ENCODE assay signal across 22 mouse cellular contexts in the genomic region with DNA sequence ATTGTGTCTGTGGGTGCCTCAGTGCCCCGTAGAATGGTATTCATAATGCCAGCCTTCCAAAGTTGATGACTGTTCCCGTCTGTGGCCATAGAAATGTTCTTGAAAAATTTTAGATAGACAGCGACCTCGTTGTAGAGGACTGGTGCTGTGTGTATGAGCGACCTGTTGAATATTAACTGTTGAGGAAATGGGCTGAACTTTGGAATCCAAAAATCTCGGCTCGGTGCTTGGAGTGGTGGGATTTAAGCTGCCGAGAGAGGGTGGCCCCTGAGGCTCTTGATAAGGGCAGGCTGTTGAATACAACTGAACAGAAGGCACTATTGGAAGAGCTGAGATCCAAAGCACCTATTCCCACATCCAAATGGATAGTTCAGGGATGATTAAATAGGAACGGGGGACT. TPM values are rescaled to one million over a fixed set of nuclear protein-coding genes. Genes with fewer than 3 reads are reported as not detected.
DNase-seq lines count a peak whose midpoint lies in the region; ATAC-seq and TF ChIP-seq lines count a peak whose summit lies in the region.
"Had no signal": no experiment of that assay in that cellular context is flagged by ENCODE, and none has a peak within 500 bp of the region (broad histone marks: within the 10 kb centered on the region; RNA-seq: fewer than 3 reads in every experiment).

No protein-coding gene starts in this region.

- peaks cover 21% of the 10 kb centered on the region; the same call in 1 of the 2 replicates for H3K79me2 ChIP-seq in liver, adult 2 months (ENCODE audit: control insufficient read depth, insufficient read depth, low read length)

- H3K36me3 ChIP-seq in kidney, adult 2 months (ENCODE audit: control insufficient read depth, insufficient read depth, low read length) = no peaks in the 10 kb centered on the region
- H3K36me3 ChIP-seq in liver, adult 2 months (ENCODE audit: control insufficient read depth, insufficient read depth, low read length) = no peaks in the 10 kb centered on the region
- H3K36me3 ChIP-seq in intestine, embryonic 16.5 days (ENCODE audit: control insufficient read depth, insufficient read depth, low read length) = no peaks in the 10 kb centered on the region
- H3K36me3 ChIP-seq in liver, embryonic 15.5 days (replicated peaks) = peaks cover 9% of the 10 kb centered on the region
- H3K36me3 ChIP-seq: heart, embryonic 12.5 days had no signal

- H3K4me2 ChIP-seq in intestine, embryonic 16.5 days (ENCODE audit: low read depth, low read length) = peak overlapping the region; percentile 30
- peak overlapping the region; percentile 19 for H3K4me2 ChIP-seq in liver, embryonic 15.5 days
- H3K4me2 ChIP-seq: heart, embryonic 12.5 days had no signal

- DNase-seq in kidney, adult 2 months = peak; percentile 54
- no peak for DNase-seq in kidney, postnatal 10 days
- DNase-seq in liver, adult 2 months (ENCODE audit: extremely low read depth, low read depth, low spot score) = peak; percentile 69
- DNase-seq in liver = no peak
- DNase-seq: adrenal gland, postnatal 25 days; cerebellum, adult 9-10 months; gastrocnemius, postnatal 10 days; heart, postnatal 14 days; lung, postnatal 4 days; right cerebral cortex, adult 18-20 months; thymus, adult 18-20 months; thymus, postnatal 4 days had no signal

- TF ChIP-seq CTCF in kidney, adult 2 months (conservative IDR thresholded peaks at IDR 0.05; ENCODE audit: insufficient read depth, insufficient read length, low read depth, low read length) = no peak
- no peak for TF ChIP-seq CTCF in liver, adult 2 months (IDR thresholded peaks at IDR 0.05; ENCODE audit: low read depth, low read length)

- H3K4me3 ChIP-seq in kidney, adult 2 months (ENCODE audit: insufficient read depth, low read depth, low read length) = no peak overlapping the region
- peak overlapping the region; percentile 29; the same call in 1 of the 2 replicates for H3K4me3 ChIP-seq in liver, adult 2 months (ENCODE audit: insufficient read depth, low read depth, low read length)
- no peak overlapping the region for H3K4me3 ChIP-seq in intestine, embryonic 16.5 days (ENCODE audit: low read length)
- H3K4me3 ChIP-seq in liver, embryonic 15.5 days (replicated peaks) = no peak overlapping the region
- H3K4me3 ChIP-seq: heart, embryonic 12.5 days; left cerebral cortex, adult 2 months had no signal

- no peaks in the 10 kb centered on the region for H3K27me3 ChIP-seq in kidney, adult 2 months (replicated peaks; ENCODE audit: control insufficient read depth, insufficient read depth, low read length)
- H3K27me3 ChIP-seq in liver, adult 2 months (ENCODE audit: control insufficient read depth, insufficient read depth, low read length) = no peaks in the 10 kb centered on the region
- H3K27me3 ChIP-seq in intestine, embryonic 16.5 days (replicated peaks; ENCODE audit: control insufficient read depth, insufficient read depth, low read length) = no peaks in the 10 kb centered on the region
- H3K27me3 ChIP-seq in liver, embryonic 15.5 days = no peaks in the 10 kb centered on the region
- H3K27me3 ChIP-seq: heart, embryonic 12.5 days had no signal

- WGBS in kidney, adult 2 months = 36% methylated on average over 9 of the region's 9 CpGs
- whole genome bisulfite sequencing in liver, adult 2 months = 21% methylated on average over 9 of the region's 9 CpGs
- WGBS in intestine, embryonic 16.5 days = 59% methylated on average over 9 of the region's 9 CpGs
- WGBS in liver, embryonic 15.5 days (ENCODE audit: insufficient replicate concordance) = 68% methylated on average over 9 of the region's 9 CpGs

- peak overlapping the region; percentile 29; the same call in 1 of the 2 replicates for H3K9ac ChIP-seq in liver, adult 2 months (ENCODE audit: low read depth, low read length)
- no peak overlapping the region for H3K9ac ChIP-seq in intestine, embryonic 16.5 days (ENCODE audit: low read depth, low read length)
- no peak overlapping the region for H3K9ac ChIP-seq in liver, embryonic 15.5 days
- H3K9ac ChIP-seq: heart, embryonic 12.5 days had no signal

- H3K9me3 ChIP-seq in intestine, embryonic 16.5 days (ENCODE audit: control insufficient read depth, low read length) = no peaks in the 10 kb centered on the region
- no peaks in the 10 kb centered on the region for H3K9me3 ChIP-seq in liver, embryonic 15.5 days (replicated peaks)
- H3K9me3 ChIP-seq: heart, embryonic 12.5 days had no signal

- no peak for TF ChIP-seq POLR2A in kidney, adult 2 months (IDR thresholded peaks at IDR 0.05; ENCODE audit: low read depth, low read length)
- no peak for TF ChIP-seq POLR2A in liver, adult 2 months (IDR thresholded peaks at IDR 0.05; ENCODE audit: extremely low read depth, insufficient read depth, low read length)

- ATAC-seq in intestine, embryonic 16.5 days = peak; percentile 68
- peak; percentile 26; the same call in 1 of the 2 replicates for ATAC-seq in liver, embryonic 15.5 days (ENCODE audit: insufficient read depth)
- ATAC-seq in megakaryocyte-erythroid progenitor cell, adult 5-6 weeks (replicated peaks; ENCODE audit: low FRiP score, low TSS enrichment, poor library complexity, severe bottlenecking) = no peak
- no peak for ATAC-seq in erythroblast, adult 5-6 weeks (replicated peaks; ENCODE audit: low FRiP score, poor library complexity, severe bottlenecking)
- ATAC-seq: CD4-positive, CD25-positive, alpha-beta regulatory T cell, adult 4 months; forebrain, embryonic 14.5 days; hindbrain, postnatal 0 days; midbrain, embryonic 16.5 days had no signal

- H3K27ac ChIP-seq in kidney, adult 2 months (ENCODE audit: insufficient read depth, low read depth, low read length) = no peak overlapping the region
- H3K27ac ChIP-seq in liver, adult 2 months (replicated peaks; ENCODE audit: insufficient read depth, low read depth, low read length) = peak overlapping the region; percentile 37; the same call in 1 of the 2 replicates
- H3K27ac ChIP-seq in intestine, embryonic 16.5 days (ENCODE audit: low read length) = peak overlapping the region; percentile 33; the same call in 1 of the 2 replicates
- peak overlapping the region; percentile 60; the same call in 1 of the 2 replicates for H3K27ac ChIP-seq in liver, embryonic 15.5 days (replicated peaks)
- H3K27ac ChIP-seq: hindbrain, postnatal 0 days; left cerebral cortex, adult 2 months had no signal

- 0 out of 2 replicates have a peak, but pooled peaks cover 7% of the 10 kb centered on the region for H3K4me1 ChIP-seq in kidney, adult 2 months (ENCODE audit: control insufficient read depth, insufficient read depth, low read length)
- H3K4me1 ChIP-seq in liver, adult 2 months (ENCODE audit: control insufficient read depth, insufficient read depth, low read length) = peaks cover 10% of the 10 kb centered on the region
- H3K4me1 ChIP-seq in intestine, embryonic 16.5 days (ENCODE audit: control insufficient read depth, insufficient read depth, low read length) = peaks cover 23% of the 10 kb centered on the region
- H3K4me1 ChIP-seq in liver, embryonic 15.5 days (replicated peaks) = peaks cover 61% of the 10 kb centered on the region

RNA-seq across cellular contexts. Expression of a gene that starts 11.0 kb away (rescaled TPM):
- 5.3 and 6.5 TPM in 2 replicates for polyA plus RNA-seq in kidney, adult 2 months (2012; rRNA removed)
- 6.3 and 7.8 TPM in 2 replicates for total RNA-seq in liver, adult 2 months (2014; rRNA removed)
- polyA plus RNA-seq in liver, adult 2 months (2012; rRNA removed) = 1.8 and 1.9 TPM in 2 replicates
- 23.1 and 24.9 TPM in 2 replicates for polyA plus RNA-seq in intestine, embryonic 16.5 days (2015; fragmentation: Nextera tagmentation; extraction: Ambion mirVana)
- 11.4 and 12.2 TPM in 2 replicates for polyA plus RNA-seq in liver, embryonic 15.5 days (2015; fragmentation: Nextera tagmentation; extraction: Ambion mirVana)
- total RNA-seq in megakaryocyte-erythroid progenitor cell, adult 5-6 weeks (2014; fragmentation: Nextera tagmentation) = 55.5 and 56.0 TPM in 2 replicates
- 59.3 and 69.1 TPM in 2 replicates for total RNA-seq in megakaryocyte-erythroid progenitor cell, adult 5-6 weeks (2017)
- total RNA-seq in erythroblast, adult 5-6 weeks (2015; ENCODE audit: low replicate concordance) = 13.6 and 19.8 TPM in 2 replicates
- total RNA-seq in erythroblast, adult 5-6 weeks (2017; ENCODE audit: low replicate concordance) = 12.0 and 14.8 TPM in 2 replicates

RNA-seq across cellular contexts. Expression of a gene that starts 30.7 kb away (rescaled TPM):
- polyA plus RNA-seq in kidney, adult 2 months (2012; rRNA removed) = 9.6 and 14.2 TPM in 2 replicates
- total RNA-seq in liver, adult 2 months (2014; rRNA removed) = 24.6 and 34.7 TPM in 2 replicates
- polyA plus RNA-seq in liver, adult 2 months (2012; rRNA removed) = 3.7 and 3.9 TPM in 2 replicates
- polyA plus RNA-seq in intestine, embryonic 16.5 days (2015; fragmentation: Nextera tagmentation; extraction: Ambion mirVana) = 32.0 and 32.9 TPM in 2 replicates
- polyA plus RNA-seq in liver, embryonic 15.5 days (2015; fragmentation: Nextera tagmentation; extraction: Ambion mirVana) = 13.5 and 15.7 TPM in 2 replicates
- 12.6 and 21.2 TPM in 2 replicates for total RNA-seq in megakaryocyte-erythroid progenitor cell, adult 5-6 weeks (2014; fragmentation: Nextera tagmentation)
- total RNA-seq in megakaryocyte-erythroid progenitor cell, adult 5-6 weeks (2017) = 35.6 and 36.8 TPM in 2 replicates
- 12.3 and 29.4 TPM in 2 replicates for total RNA-seq in erythroblast, adult 5-6 weeks (2015; ENCODE audit: low replicate concordance)
- total RNA-seq in erythroblast, adult 5-6 weeks (2017; ENCODE audit: low replicate concordance) = 26.4 and 28.4 TPM in 2 replicates

RNA-seq across cellular contexts. Expression of a gene that starts 38.2 kb away (rescaled TPM):
- polyA plus RNA-seq in kidney, adult 2 months (2012; rRNA removed) = 663 and 821 TPM in 2 replicates
- 386 and 436 TPM in 2 replicates for total RNA-seq in liver, adult 2 months (2014; rRNA removed)
- polyA plus RNA-seq in liver, adult 2 months (2012; rRNA removed) = 282 and 301 TPM in 2 replicates
- polyA plus RNA-seq in intestine, embryonic 16.5 days (2015; fragmentation: Nextera tagmentation; extraction: Ambion mirVana) = 432 and 438 TPM in 2 replicates
- polyA plus RNA-seq in liver, embryonic 15.5 days (2015; fragmentation: Nextera tagmentation; extraction: Ambion mirVana) = 195 and 292 TPM in 2 replicates
- 2,794 and 2,966 TPM in 2 replicates for total RNA-seq in megakaryocyte-erythroid progenitor cell, adult 5-6 weeks (2014; fragmentation: Nextera tagmentation)
- total RNA-seq in megakaryocyte-erythroid progenitor cell, adult 5-6 weeks (2017) = 2,588 and 3,250 TPM in 2 replicates
- 167 and 232 TPM in 2 replicates for total RNA-seq in erythroblast, adult 5-6 weeks (2015; ENCODE audit: low replicate concordance)
- total RNA-seq in erythroblast, adult 5-6 weeks (2017; ENCODE audit: low replicate concordance) = 170 and 249 TPM in 2 replicates

RNA-seq across cellular contexts. Expression of a gene that starts 46.3 kb away (rescaled TPM):
- polyA plus RNA-seq in kidney, adult 2 months (2012; rRNA removed) = 1.9 and 2.6 TPM in 2 replicates
- 6.8 and 7.5 TPM in 2 replicates for total RNA-seq in liver, adult 2 months (2014; rRNA removed)
- 2.5 TPM in 2 replicates for polyA plus RNA-seq in liver, adult 2 months (2012; rRNA removed)
- 1.5 and 2.1 TPM in 2 replicates for polyA plus RNA-seq in intestine, embryonic 16.5 days (2015; fragmentation: Nextera tagmentation; extraction: Ambion mirVana)
- 1.2 and 1.6 TPM in 2 replicates for polyA plus RNA-seq in liver, embryonic 15.5 days (2015; fragmentation: Nextera tagmentation; extraction: Ambion mirVana)
- total RNA-seq in megakaryocyte-erythroid progenitor cell, adult 5-6 weeks (2014; fragmentation: Nextera tagmentation) = 1.2 and 1.4 TPM in 2 replicates
- total RNA-seq in megakaryocyte-erythroid progenitor cell, adult 5-6 weeks (2017) = 0.19 and 0.52 TPM in 2 replicates
- total RNA-seq in erythroblast, adult 5-6 weeks (2015; ENCODE audit: low replicate concordance) = 1.7 TPM in 1 of 2 replicates, not detected in the other
- 0.42 and 1.3 TPM in 2 replicates for total RNA-seq in erythroblast, adult 5-6 weeks (2017; ENCODE audit: low replicate concordance)

Comparison
In these comparisons a context has a peak if more than half of its experiments do, and no peak if none do; other contexts are left out.
1. DNase-seq: peak in kidney, adult 2 months (single experiment) and liver, adult 2 months (single experiment); none in kidney, postnatal 10 days (single experiment) and liver (single experiment).
2. ATAC-seq: peak in intestine, embryonic 16.5 days (single experiment) and liver, embryonic 15.5 days (single experiment); none in megakaryocyte-erythroid progenitor cell, adult 5-6 weeks (single experiment) and erythroblast, adult 5-6 weeks (single experiment).